Mouse (Mus musculus) heart, postnatal 0 days (tissue): ENCODE measurements at regions not wholly inside any gene's neighbourhood (a gene's known extent, or its start where the extent isn't known, plus 50 kb on each side); places are given as distances from the start of the nearest gene placed in this dataset.

ENCODE experiments used
- ATAC-seq: fragments of 200-750 bp; cut with Nextera tagmentation; 2 replicates; pipeline ENCODE4 v1.8.0; 2017; ENCODE audit warnings: low read depth, moderate number of reproducible peaks, moderate library complexity; ENCODE audit not compliant: insufficient read depth
- DNase-seq: peaks from one replicate; pipeline ENCODE4 v3.0.0-alpha.2; 2016; ENCODE audit warnings: low spot score
- H3K27ac ChIP-seq: fragments of 300-500 bp; sonication (generic); 2 replicates; pipeline ENCODE4 v1.5.1; 2014; ENCODE audit warnings: low read depth, mild to moderate bottlenecking
- H3K27me3 ChIP-seq: fragments of 300-500 bp; sonication (generic); 2 replicates; pipeline ENCODE4 v1.6.1; 2014; ENCODE audit warnings: low read length, mixed read lengths; ENCODE audit not compliant: control insufficient read depth, insufficient read depth
- H3K36me3 ChIP-seq: fragments of 300-500 bp; sonication (generic); replicated peaks from 2 replicates; pipeline ENCODE4 v1.6.1; 2014; ENCODE audit warnings: low read length, mixed read lengths; ENCODE audit not compliant: control insufficient read depth, insufficient read depth
- H3K4me1 ChIP-seq: fragments of 300-500 bp; sonication (generic); 2 replicates; pipeline ENCODE4 v1.6.1; 2014; ENCODE audit warnings: antibody characterized with exemption; ENCODE audit not compliant: control insufficient read depth, insufficient read depth
- H3K4me2 ChIP-seq: fragments of 300-500 bp; sonication (generic); 2 replicates; pipeline ENCODE4 v1.6.1; 2014; ENCODE audit warnings: low read depth, mild to moderate bottlenecking, low read length, moderate library complexity
- H3K4me3 ChIP-seq: fragments of 300-500 bp; sonication (generic); 2 replicates; pipeline ENCODE4 v1.5.1; 2014; ENCODE audit warnings: low read depth, low read length
- H3K9ac ChIP-seq: fragments of 300-500 bp; sonication (generic); replicated peaks from 2 replicates; pipeline ENCODE4 v1.6.1; 2014; ENCODE audit warnings: low read depth, low read length, mixed read lengths
- H3K9me3 ChIP-seq: fragments of 300-500 bp; sonication (generic); replicated peaks from 2 replicates; pipeline ENCODE4 v1.6.1; 2016; ENCODE audit warnings: low read length; ENCODE audit not compliant: control insufficient read depth
- CTCF ChIP-seq: IDR thresholded peaks from 2 replicates; pipeline ENCODE4 v1.5.1; 2016; ENCODE audit warnings: antibody characterized with exemption, control low read depth, low read depth
- EP300 ChIP-seq: IDR thresholded peaks from 2 replicates; pipeline ENCODE4 v1.6.1; 2016; ENCODE audit warnings: antibody characterized with exemption, low read depth
- WGBS: fragments of 180-500 bp; shearing (Covaris S2); extraction: QIAGEN DNeasy Blood & Tissue Kit; methylation state at CpG from one replicate; pipeline ENCODE4 v1.1.7; 2014; 5-methylcytosine and 5-hydroxymethylcytosine counted together

DNA sequence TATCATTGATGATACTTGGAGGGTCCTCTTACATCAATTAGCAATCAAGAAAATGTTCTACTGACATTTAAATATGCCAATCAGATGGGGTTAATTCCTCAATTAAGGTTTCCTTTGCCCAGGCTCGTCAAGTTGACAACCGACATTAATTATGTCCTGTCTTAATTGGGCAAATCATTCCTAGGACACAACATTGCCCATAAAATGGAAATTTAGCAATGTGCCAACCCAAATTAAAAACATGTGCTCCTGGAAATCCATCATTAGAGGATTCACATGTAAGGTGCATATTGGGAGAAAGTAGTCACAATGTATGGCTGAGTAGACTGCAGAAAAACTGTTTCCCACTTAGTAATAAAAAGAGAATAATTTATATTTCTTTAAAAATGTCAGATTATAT is 483.6 kb upstream of the B430305J03Rik start:
- no peaks in the 10 kb centered on the region for H3K36me3 ChIP-seq
- no peak overlapping the region for H3K9ac ChIP-seq
- H3K9me3 ChIP-seq: no peaks in the 10 kb centered on the region
- no peak overlapping the region for H3K27ac ChIP-seq
- DNase-seq: no peak
- ATAC-seq: no peak
- H3K4me1 ChIP-seq: no peaks in the 10 kb centered on the region
- no peaks in the 10 kb centered on the region for H3K27me3 ChIP-seq
- 87% methylated on average over 2 of the region's 2 CpGs for WGBS
- no peak overlapping the region for H3K4me2 ChIP-seq
- H3K4me3 ChIP-seq: no peak overlapping the region
- TF ChIP-seq EP300 (no peak), CTCF (no peak)

DNA sequence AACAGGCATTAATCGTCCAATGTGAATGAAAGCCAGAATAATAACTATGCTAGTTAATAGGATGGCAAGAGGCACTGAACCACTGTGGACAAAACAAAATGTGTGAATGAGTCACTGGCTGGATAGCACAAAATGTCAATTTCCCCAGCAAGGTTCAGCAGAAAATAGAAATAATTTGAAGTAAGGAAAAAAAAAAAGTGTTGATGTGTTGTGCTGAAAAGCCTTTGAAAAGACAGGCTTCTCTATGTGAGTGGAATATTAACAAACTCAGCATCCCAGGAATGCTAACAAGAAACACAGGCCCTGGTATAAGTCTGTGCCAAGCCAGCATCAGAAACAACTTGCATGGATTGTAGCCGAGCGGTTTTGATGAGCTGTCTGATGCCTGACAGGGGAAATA is 481.0 kb upstream of the B430305J03Rik start:
- H3K27ac ChIP-seq: no peak overlapping the region
- WGBS: 71% methylated on average over 3 of the region's 3 CpGs
- H3K9me3 ChIP-seq: no peaks in the 10 kb centered on the region
- H3K4me3 ChIP-seq: no peak overlapping the region
- no peaks in the 10 kb centered on the region for H3K27me3 ChIP-seq
- TF ChIP-seq CTCF: no peak
- no peaks in the 10 kb centered on the region for H3K4me1 ChIP-seq
- ATAC-seq: no peak
- no peaks in the 10 kb centered on the region for H3K36me3 ChIP-seq
- DNase-seq: no peak
- H3K9ac ChIP-seq: no peak overlapping the region
- no peak overlapping the region for H3K4me2 ChIP-seq

DNA sequence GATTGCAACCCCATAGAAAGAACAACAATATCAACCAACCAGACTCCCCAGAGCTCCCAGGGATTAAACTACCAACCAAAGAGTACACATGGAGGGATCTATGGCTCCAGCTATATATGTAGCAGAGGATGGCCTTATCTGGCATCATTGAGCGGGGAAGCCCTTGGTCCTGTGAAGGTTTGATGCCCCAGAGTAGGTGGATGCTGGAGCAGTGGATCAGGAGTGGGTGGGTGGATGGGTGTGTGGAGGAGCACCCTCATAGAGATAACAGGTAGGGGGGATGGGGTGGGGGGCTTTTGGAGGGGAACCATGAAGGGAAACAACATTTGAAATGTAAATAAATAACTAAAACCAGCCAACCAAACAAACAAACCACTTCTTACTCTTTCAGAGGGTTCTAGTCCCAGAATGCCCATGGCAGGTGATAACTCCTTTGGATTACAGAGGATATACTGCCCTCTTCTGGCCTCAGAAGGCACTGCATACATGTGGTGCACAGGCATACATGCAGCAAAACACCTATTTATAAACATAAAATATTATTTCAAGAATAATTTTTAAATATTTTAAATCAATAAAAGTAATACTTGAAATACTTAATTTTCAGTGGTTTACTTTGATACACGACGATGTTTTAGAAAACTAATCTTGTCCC is 473.7 kb upstream of the B430305J03Rik start:
- no peaks in the 10 kb centered on the region for H3K4me1 ChIP-seq
- TF ChIP-seq EP300 (no peak), CTCF (peak; percentile 47)
- 47% methylated on average over 3 of the region's 3 CpGs for WGBS
- ATAC-seq: no peak
- no peak overlapping the region for H3K27ac ChIP-seq
- no peak overlapping the region for H3K9ac ChIP-seq
- H3K9me3 ChIP-seq: no peaks in the 10 kb centered on the region
- no peak overlapping the region for H3K4me2 ChIP-seq
- no peaks in the 10 kb centered on the region for H3K36me3 ChIP-seq
- no peak overlapping the region for H3K4me3 ChIP-seq
- DNase-seq: no peak
- H3K27me3 ChIP-seq: no peaks in the 10 kb centered on the region

DNA sequence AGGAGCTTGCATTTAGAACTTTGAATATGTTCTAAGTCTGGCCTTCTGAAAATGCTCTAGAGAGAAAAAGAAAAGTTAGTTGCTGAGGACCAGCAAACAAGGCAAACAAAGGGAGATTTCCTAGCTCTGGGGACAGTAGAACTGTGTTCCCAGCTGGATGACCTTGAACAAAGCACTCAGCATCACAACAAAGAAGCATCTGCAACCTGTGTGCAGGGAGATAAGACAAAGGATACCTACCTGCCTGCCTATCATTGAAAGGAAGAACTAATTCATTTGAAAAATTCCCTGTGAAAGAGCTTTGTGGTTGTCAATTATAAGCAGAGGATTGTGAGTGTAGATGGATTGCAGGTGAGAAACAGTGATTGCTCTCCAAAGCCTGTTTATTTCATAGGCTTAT is 451.1 kb upstream of the B430305J03Rik start:
- Histone ChIP-seq H3K9ac (no peak overlapping the region), H3K4me2 (no peak overlapping the region), H3K4me3 (no peak overlapping the region), H3K36me3 (no peaks in the 10 kb centered on the region), H3K27ac (no peak overlapping the region), H3K27me3 (no peaks in the 10 kb centered on the region), H3K4me1 (no peaks in the 10 kb centered on the region), H3K9me3 (no peaks in the 10 kb centered on the region)
- DNase-seq (no peak), ATAC-seq (no peak)
- TF ChIP-seq EP300 (no peak), CTCF (no peak)

DNA sequence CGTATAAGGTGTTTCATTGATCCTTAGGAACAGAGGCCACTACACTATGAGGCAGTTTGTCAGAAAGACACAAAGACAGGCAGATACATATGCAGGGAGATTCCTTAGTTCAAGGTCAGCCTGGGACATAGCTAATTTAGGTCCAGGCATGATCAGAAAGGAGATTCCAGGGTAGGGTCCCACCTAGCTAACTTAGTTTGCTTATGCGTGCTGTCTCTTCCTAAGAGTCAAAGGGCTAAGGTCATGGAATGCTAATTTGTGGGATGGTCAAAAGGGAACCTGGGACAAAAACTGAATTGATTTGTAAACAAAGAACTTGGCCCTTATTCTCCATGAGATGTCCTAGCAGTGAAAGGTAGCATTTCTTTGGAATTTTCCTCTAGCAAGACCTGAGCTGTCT is 430.3 kb upstream of the B430305J03Rik start:
- TF ChIP-seq CTCF (no peak), EP300 (no peak)

DNA sequence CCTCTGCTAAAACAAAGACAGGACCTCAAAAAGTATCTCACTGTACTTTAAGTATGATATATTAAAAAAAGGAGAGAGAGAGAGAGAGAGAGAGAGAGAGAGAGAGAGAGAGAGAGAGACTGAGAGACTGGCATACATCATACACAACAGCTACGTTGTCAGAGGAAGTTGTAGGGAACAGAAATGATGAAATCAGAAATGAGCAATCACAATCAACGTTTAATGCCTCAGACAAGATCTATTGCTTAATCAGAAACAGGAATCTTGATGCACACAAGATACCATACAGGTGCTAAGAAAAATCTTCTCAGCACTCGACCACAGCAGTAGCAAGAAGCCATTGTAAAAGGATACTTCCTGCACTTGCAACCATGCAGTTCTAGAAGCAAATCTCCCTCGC is 424.9 kb upstream of the B430305J03Rik start:
- 56% methylated on average over 4 of the region's 4 CpGs for WGBS
- DNase-seq (no peak), ATAC-seq (no peak)
- no peak overlapping the region for H3K9ac ChIP-seq
- H3K36me3 ChIP-seq: no peaks in the 10 kb centered on the region
- TF ChIP-seq EP300 (no peak), CTCF (no peak)
- H3K4me2 ChIP-seq: no peak overlapping the region
- no peak overlapping the region for H3K27ac ChIP-seq
- no peaks in the 10 kb centered on the region for H3K27me3 ChIP-seq
- H3K4me3 ChIP-seq: no peak overlapping the region
- H3K4me1 ChIP-seq: no peaks in the 10 kb centered on the region
- no peaks in the 10 kb centered on the region for H3K9me3 ChIP-seq

More for the DNA sequence above, 430.3 kb upstream of the B430305J03Rik start:
- DNase-seq (no peak), ATAC-seq (no peak)
- H3K4me1 ChIP-seq: no peaks in the 10 kb centered on the region
- no peak overlapping the region for H3K27ac ChIP-seq
- H3K4me3 ChIP-seq: no peak overlapping the region
- H3K9me3 ChIP-seq: no peaks in the 10 kb centered on the region
- H3K9ac ChIP-seq: no peak overlapping the region
- WGBS: 81% methylated on average over 2 of the region's 2 CpGs
- H3K36me3 ChIP-seq: no peaks in the 10 kb centered on the region
- H3K27me3 ChIP-seq: no peaks in the 10 kb centered on the region
- no peak overlapping the region for H3K4me2 ChIP-seq
